Mouse (Mus musculus) erythroblast, embryonic 14.5 days (primary cell): ENCODE data around the gene Cacna1f. TPM values are rescaled to one million over a fixed set of nuclear protein-coding genes. Genes with fewer than 3 reads are reported as not detected.

Experiments used
- H3K27me3 ChIP-seq: 2 replicates; pipeline ENCODE4 v1.6.1; 2012; ENCODE audit warnings: inconsistent platforms; ENCODE audit not compliant: control insufficient read depth
- H3K36me3 ChIP-seq: 2 replicates; pipeline ENCODE4 v1.6.1; 2012; ENCODE audit warnings: mild to moderate bottlenecking, inconsistent platforms; ENCODE audit not compliant: control insufficient read depth
- H3K4me1 ChIP-seq: 2 replicates; pipeline ENCODE4 v1.6.1; 2012; ENCODE audit warnings: inconsistent platforms; ENCODE audit not compliant: control insufficient read depth
- H3K4me3 ChIP-seq: replicated peaks from 2 replicates; pipeline ENCODE3; 2012; ENCODE audit warnings: moderate library complexity, mild to moderate bottlenecking, inconsistent platforms
- H3K9me3 ChIP-seq: 2 replicates; pipeline ENCODE4 v1.6.1; 2012; ENCODE audit warnings: low read length, inconsistent platforms, mixed read lengths; ENCODE audit not compliant: control insufficient read depth
- GATA1 ChIP-seq: IDR thresholded peaks from 2 replicates; pipeline ENCODE4 v1.6.1; 2012; ENCODE audit warnings: low read length, inconsistent platforms, mixed read lengths
- TAL1 ChIP-seq: IDR thresholded peaks from 3 replicates; pipeline ENCODE4 v1.6.1; 2012; ENCODE audit warnings: low read length, inconsistent platforms, mixed read lengths
- polyA plus RNA-seq: library from polyadenylated mRNA; stranded (reverse); fragments of >175 nt; gene quantifications from 2 replicates; pipeline ENCODE4 v1.2.3, GENCODE M21; 2012

The Cacna1f gene
- polyA plus RNA-seq, 1 experiment: not detected

DNA sequence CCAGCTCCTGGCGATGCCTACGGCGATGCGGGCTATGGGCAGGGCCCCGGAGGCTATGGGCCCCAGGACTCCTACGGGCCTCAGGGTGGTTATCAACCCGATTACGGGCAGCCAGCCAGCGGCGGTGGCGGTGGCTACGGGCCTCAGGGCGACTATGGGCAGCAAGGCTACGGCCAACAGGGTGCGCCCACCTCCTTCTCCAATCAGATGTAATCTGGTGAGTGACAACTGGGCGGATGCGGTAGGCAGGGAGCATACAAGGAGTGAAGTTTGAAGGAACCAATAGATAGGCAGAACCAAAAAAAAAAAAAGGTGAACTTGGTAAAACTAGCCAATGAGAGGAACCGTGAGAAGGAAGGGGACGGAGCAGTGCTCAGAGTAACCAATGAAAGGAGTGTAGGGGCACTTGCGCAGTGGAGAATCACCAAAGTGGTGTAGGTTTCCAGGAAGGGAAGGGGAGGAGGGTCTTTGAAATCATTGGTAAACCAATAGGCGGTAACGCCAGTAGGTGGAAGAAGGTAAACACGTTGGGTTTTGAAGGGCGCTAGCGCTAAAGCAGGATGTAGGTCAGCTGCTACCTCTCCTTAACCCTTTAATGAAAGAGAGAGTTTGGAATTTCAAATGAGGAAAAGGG lies 41.9 kb downstream of the Cacna1f start:
- peaks cover 22% of the 10 kb centered on the region for H3K4me1 ChIP-seq
- H3K36me3 ChIP-seq: no peaks in the 10 kb centered on the region
- H3K4me3 ChIP-seq: peak overlapping the region; percentile 63
- H3K9me3 ChIP-seq: no peaks in the 10 kb centered on the region
- H3K27me3 ChIP-seq: peaks cover 5% of the 10 kb centered on the region; the same call in 1 of the 2 replicates
- TF ChIP-seq GATA1: no peak
- TF ChIP-seq TAL1: no peak

GRCm38 (mm10) chrX:7657221-7657639 lies 50.3 kb downstream of the Cacna1f start, which contains the start of gene Prickle3:
TSS of gene Prickle3 (plus strand) at chrX:7657260.
- TF ChIP-seq TAL1 (no peak), GATA1 (no peak)
- Histone ChIP-seq H3K4me3 (peak within 1 kb of the TSS; percentile 56), H3K9me3 (no peaks in the 10 kb centered on the region), H3K27me3 (peaks cover 13% of the 10 kb centered on the region), H3K36me3 (no peaks in the 10 kb centered on the region), H3K4me1 (peaks cover 6% of the 10 kb centered on the region)

DNA sequence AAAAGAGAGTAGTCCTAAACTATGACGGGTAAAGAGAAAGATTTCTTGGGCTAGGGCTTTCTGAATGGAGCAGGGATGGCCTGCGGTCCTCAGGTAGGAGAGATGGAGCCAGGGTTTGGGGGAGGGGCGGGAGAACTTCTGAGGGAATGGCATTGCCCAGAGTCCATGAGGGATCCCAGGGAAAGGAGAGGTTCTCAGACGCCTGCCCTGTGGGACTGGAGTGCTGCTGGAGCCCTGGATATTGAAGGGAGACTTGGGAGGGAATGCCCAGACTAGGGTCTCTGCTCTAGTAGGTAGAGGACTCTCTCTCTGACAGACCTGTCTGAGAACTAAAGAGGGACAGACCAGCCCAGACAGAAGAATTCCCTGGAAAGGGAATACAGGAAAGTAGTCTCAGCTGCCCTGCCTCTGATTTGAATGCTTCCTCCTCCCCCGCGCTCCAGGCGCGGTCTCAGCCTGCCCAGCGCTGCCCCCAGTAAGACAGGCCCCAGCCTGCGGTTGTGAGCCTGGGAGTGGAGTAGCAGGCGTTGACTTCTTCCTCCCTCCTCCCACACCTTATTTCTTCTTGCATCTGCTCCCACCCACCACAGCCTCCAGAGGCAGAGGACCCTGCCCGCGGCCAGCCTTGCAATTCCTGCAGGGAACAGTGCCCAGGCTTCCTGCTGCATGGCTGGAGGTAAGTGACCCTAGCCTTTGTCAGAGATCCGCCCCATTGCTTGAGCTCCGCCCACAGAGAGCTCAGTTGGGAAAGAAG lies 51.3 kb downstream of the Cacna1f start:
- Histone ChIP-seq H3K4me1 (peaks cover 6% of the 10 kb centered on the region), H3K36me3 (no peaks in the 10 kb centered on the region), H3K4me3 (no peak overlapping the region), H3K9me3 (no peaks in the 10 kb centered on the region), H3K27me3 (peaks cover 13% of the 10 kb centered on the region)
- TF ChIP-seq GATA1 (no peak), TAL1 (no peak)

DNA sequence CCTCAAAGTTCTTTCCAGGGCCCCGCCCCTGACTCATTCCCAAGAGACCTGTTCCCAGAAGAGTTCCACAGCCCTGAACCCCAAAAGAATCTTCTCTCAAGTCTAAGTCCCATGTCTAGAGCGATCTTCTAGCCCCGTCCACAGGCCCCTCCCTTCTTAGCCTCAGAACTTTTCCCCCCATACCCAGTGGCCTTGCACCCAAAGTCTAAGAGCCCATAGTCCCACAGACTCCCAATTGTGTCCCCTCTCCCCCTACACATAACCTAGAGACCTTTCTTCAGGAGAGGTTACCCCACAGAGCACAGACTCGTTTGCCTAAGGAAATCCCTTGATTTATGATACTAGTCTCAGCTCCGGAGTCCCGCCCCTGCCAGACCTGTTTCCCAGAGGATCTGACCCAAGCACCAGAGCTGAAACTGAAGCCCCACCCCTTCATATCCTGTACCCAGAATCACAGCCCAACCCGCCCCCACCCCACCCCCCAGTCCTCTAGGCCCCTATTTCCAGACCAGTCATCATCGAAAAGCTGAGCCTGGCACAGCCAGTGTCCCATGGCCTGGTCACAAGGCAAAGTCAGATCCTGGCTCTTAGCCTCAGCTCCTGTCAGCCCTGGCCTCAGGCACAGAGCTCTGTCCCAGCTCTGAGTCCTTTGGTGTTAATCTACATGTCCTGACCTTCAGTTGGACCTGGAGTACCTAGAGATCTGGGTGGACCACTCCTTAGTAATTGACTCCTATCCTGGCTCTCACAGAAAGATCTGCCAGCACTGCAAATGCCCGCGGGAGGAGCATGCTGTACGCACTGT lies 52.1 kb downstream of the Cacna1f start:
- TF ChIP-seq TAL1: no peak
- no peak for TF ChIP-seq GATA1
- Histone ChIP-seq H3K9me3 (no peaks in the 10 kb centered on the region), H3K4me3 (no peak overlapping the region), H3K36me3 (no peaks in the 10 kb centered on the region), H3K4me1 (peaks cover 6% of the 10 kb centered on the region), H3K27me3 (peaks cover 13% of the 10 kb centered on the region)

- no peaks in the 10 kb centered on the region; the same call in 1 of the 2 replicates for H3K36me3 ChIP-seq
- H3K4me3 ChIP-seq: no peak overlapping the region
- H3K4me1 ChIP-seq: peaks cover 6% of the 10 kb centered on the region
- H3K27me3 ChIP-seq: peaks cover 13% of the 10 kb centered on the region
- H3K9me3 ChIP-seq: no peaks in the 10 kb centered on the region
- TF ChIP-seq TAL1 (no peak), GATA1 (no peak)
Measured at GRCm38 (mm10) chrX:7661086-7661485, 54.2 kb downstream of the Cacna1f start.

DNA sequence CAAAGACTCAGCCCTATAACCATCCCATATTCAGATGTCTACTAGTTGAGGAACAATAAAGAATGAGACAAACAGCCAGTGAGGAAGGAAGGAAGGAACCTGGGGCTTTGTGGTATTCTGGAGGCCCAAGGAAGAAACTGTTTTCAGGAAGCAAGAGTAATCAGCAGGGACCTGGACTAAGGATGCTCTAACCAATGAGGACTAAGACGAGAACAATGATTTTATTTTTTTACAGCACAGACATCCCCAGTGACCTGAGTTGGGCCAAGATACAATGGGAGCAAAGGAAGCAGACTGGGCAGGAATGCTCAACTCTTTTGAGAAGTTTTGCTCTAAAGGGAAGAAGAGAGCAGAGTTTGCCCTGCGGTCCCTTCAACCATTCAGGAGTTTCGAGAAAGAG lies 56.1 kb downstream of the Cacna1f start:
- peaks cover 3% of the 10 kb centered on the region for H3K4me1 ChIP-seq
- peaks cover 2% of the 10 kb centered on the region for H3K27me3 ChIP-seq
- H3K36me3 ChIP-seq: no peaks in the 10 kb centered on the region; the same call in 1 of the 2 replicates
- TF ChIP-seq GATA1: no peak
- TF ChIP-seq TAL1: no peak
- no peak overlapping the region for H3K4me3 ChIP-seq
- H3K9me3 ChIP-seq: peaks cover 3% of the 10 kb centered on the region; the same call in 1 of the 2 replicates

GRCm38 (mm10) chrX:7664791-7665190 lies 57.9 kb downstream of the Cacna1f start:
- H3K4me3 ChIP-seq: no peak overlapping the region
- H3K27me3 ChIP-seq: no peaks in the 10 kb centered on the region
- peaks cover 3% of the 10 kb centered on the region; the same call in 1 of the 2 replicates for H3K9me3 ChIP-seq
- no peaks in the 10 kb centered on the region; the same call in 1 of the 2 replicates for H3K4me1 ChIP-seq
- TF ChIP-seq GATA1 (no peak), TAL1 (no peak)
- H3K36me3 ChIP-seq: no peaks in the 10 kb centered on the region; the same call in 1 of the 2 replicates

- H3K4me1 ChIP-seq: peaks cover 11% of the 10 kb centered on the region
- no peaks in the 10 kb centered on the region; the same call in 1 of the 2 replicates for H3K36me3 ChIP-seq
- no peak overlapping the region for H3K4me3 ChIP-seq
- peaks cover 2% of the 10 kb centered on the region for H3K27me3 ChIP-seq
- H3K9me3 ChIP-seq: peaks cover 8% of the 10 kb centered on the region
- TF ChIP-seq TAL1: no peak
- no peak for TF ChIP-seq GATA1
Measured at GRCm38 (mm10) chrX:7665739-7666502, 59.0 kb downstream of the Cacna1f start.
